Mouse (Mus musculus) small intestine, adult 2 months (tissue): ENCODE measurements around the gene Vti1a. TPM values are rescaled to one million over a fixed set of nuclear protein-coding genes. Genes with fewer than 3 reads are reported as not detected.
A peak's percentile ranks its signal among the peaks of the same experiment; 100 is the strongest.

Experiments
- H3K27ac ChIP-seq: fragments of 200-500 bp; 2 replicates; pipeline ENCODE4 v1.5.1; 2012; ENCODE audit warnings: low read depth, low read length, control low read depth, inconsistent platforms; ENCODE audit not compliant: insufficient read depth
- H3K27me3 ChIP-seq: fragments of 200-500 bp; 2 replicates; pipeline ENCODE4 v1.6.1; 2012; ENCODE audit warnings: mild to moderate bottlenecking, moderate library complexity, low read length, inconsistent platforms; ENCODE audit not compliant: control insufficient read depth, insufficient read depth
- H3K36me3 ChIP-seq: fragments of 200-500 bp; 2 replicates; pipeline ENCODE4 v1.6.1; 2012; ENCODE audit warnings: mild to moderate bottlenecking, low read length, control low read depth, inconsistent platforms; ENCODE audit not compliant: control insufficient read depth, insufficient read depth
- H3K4me1 ChIP-seq: fragments of 200-500 bp; 2 replicates; pipeline ENCODE4 v1.6.1; 2012; ENCODE audit warnings: low read length, inconsistent platforms, mixed read lengths; ENCODE audit not compliant: control insufficient read depth, insufficient read depth, insufficient read length
- H3K4me3 ChIP-seq: fragments of 200-500 bp; 2 replicates; pipeline ENCODE4 v1.5.1; 2012; ENCODE audit warnings: low read depth, mild to moderate bottlenecking, control low read depth, inconsistent platforms, low read length, moderate library complexity
- CTCF ChIP-seq: fragments of 200-500 bp; IDR thresholded peaks from 2 replicates; pipeline ENCODE4 v1.5.1; 2012; ENCODE audit warnings: low read depth, mild to moderate bottlenecking, control low read depth, inconsistent platforms, low read length, moderate library complexity, mixed read lengths; ENCODE audit not compliant: insufficient replicate concordance, insufficient read length; ENCODE audit errors: extremely low read depth
- POLR2A ChIP-seq: fragments of 200-500 bp; IDR thresholded peaks from 2 replicates; pipeline ENCODE4 v1.6.1; 2012; ENCODE audit warnings: low read depth, mild to moderate bottlenecking, control low read depth, inconsistent platforms, low read length, moderate library complexity
- WGBS: fragments of 180-500 bp; shearing (Covaris S2); methylation state at CpG from one replicate; pipeline ENCODE4 v1.1.7; 2018; 5-methylcytosine and 5-hydroxymethylcytosine counted together
- polyA plus RNA-seq: library from polyadenylated mRNA; depleted of rRNA; stranded (reverse); fragments of >200 nt; gene quantifications from 2 replicates; pipeline ENCODE4 v1.2.3, GENCODE M21; 2012

Gene Vti1a
- polyA plus RNA-seq, 1 experiment: 8.1 TPM

DNA sequence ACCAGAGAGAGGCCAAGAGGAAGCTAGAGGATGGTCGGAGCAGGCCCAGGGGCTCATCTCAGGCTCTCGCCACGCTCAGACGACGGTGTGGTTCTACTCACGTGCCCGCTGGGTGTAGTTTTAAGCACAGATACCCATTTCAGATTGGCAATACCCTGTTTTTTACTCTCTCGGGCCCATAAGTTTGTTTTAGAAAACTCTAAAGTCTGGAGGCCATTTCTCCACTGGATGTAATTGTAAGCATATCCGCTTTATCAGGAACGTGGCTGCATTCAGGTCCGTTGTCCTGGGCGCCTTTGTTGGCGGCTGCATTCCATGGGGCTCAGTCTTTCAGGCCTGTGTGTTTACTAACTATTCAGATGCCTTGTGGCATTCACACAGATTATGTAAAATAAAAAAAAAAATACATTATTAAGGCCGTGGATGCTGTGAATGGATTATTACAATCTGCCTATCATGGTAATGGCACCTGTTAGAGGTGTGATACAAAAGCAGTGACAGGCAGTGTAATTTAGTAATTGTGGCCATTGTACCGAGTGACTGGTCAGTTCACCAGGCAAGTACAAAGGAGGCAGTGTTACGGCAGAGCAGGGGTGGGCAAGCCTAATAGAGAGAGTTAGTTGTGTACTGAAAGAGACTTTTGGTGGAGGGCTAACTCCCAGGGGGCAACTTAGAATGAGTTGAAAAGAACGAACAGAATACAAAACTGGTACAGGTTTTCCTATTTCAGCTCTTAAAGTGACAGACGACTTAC is 106.4 kb downstream of the Vti1a start:
- Histone ChIP-seq H3K4me3 (no peak overlapping the region), H3K36me3 (no peaks in the 10 kb centered on the region), H3K27ac (no peak overlapping the region), H3K27me3 (no peaks in the 10 kb centered on the region), H3K4me1 (peaks cover 8% of the 10 kb centered on the region)
- WGBS: 93% methylated on average over 18 of the region's 18 CpGs
- TF ChIP-seq POLR2A: no peak
- no peak for TF ChIP-seq CTCF

DNA sequence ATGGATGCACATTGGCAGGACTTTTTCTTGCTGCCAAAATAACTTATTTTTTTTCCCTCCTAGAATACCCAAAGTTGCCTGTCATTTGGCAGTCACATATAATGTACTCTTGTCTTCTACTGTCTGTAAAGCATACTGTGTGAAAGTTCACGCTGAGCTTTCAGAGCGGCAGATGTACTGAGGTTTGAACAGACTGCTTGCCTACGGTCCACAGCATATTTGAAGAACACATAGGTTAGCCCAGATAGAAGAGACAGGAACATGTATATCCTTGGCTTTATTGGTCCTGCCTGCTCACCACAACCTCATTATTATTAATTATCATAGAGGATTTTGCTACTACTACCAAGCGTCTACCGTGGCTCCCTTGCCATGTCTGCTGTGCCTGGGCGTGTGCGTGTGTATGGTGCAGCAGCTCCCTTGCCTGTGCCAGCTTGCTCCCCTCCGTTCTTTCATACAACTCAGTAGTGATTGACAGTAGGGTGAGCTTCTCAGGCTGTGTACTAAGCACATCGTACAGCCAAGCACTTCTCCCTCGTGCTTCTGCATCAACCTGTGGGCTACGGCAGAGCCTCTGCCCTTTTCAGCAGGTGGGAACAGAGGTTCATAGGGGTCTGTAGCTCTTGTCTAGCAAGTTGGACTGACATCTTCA is 107.1 kb downstream of the Vti1a start:
- peaks cover 8% of the 10 kb centered on the region for H3K4me1 ChIP-seq
- TF ChIP-seq CTCF: no peak
- H3K27ac ChIP-seq: no peak overlapping the region
- H3K27me3 ChIP-seq: no peaks in the 10 kb centered on the region
- 92% methylated on average over 11 of the region's 11 CpGs for WGBS
- no peak overlapping the region for H3K4me3 ChIP-seq
- no peaks in the 10 kb centered on the region for H3K36me3 ChIP-seq

DNA sequence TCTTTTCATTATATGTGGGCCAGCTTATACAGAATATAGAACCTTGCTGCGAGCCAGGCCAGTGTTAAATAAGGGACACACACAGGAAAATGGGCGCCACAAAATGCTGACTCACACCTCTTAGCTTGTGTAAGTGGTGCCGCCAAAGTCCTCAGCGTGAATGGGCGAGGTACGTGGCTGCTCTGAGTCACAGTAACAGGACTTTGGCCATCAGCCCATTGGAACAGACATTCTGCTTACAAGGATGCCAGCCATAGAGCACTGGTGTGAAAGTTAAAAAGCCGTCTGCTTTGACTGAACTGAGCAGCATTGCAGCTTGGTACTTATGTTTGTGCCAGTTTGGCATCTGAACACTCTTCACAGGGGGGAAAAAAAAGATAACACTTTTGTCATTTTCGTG is 107.9 kb downstream of the Vti1a start:
- no peaks in the 10 kb centered on the region for H3K36me3 ChIP-seq
- 16% methylated on average over 8 of the region's 8 CpGs for WGBS
- H3K4me1 ChIP-seq: peaks cover 8% of the 10 kb centered on the region
- no peaks in the 10 kb centered on the region for H3K27me3 ChIP-seq
- H3K4me3 ChIP-seq: no peak overlapping the region
- no peak for TF ChIP-seq CTCF
- no peak for TF ChIP-seq POLR2A
- peak overlapping the region; percentile 40; the same call in 1 of the 2 replicates for H3K27ac ChIP-seq

DNA sequence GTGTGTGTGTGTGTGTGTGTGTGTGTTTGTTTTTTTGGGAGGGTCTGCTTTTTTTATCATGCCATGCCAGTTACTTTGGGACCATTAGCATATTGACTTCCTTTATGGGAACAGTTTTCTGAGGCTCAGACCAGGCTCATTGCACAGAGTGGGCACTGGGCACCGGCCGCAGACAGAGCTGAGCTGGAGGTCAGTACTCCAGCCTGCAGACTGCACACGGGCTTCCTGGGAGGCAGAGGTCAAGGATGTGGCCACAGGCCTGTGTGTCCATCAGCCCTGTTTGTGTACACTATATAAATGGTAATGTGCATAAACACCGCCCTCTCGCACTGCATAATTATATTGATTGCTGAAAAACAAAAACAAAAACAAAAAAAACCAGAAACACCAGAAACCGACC is 108.4 kb downstream of the Vti1a start:
- Histone ChIP-seq H3K27me3 (no peaks in the 10 kb centered on the region), H3K36me3 (no peaks in the 10 kb centered on the region), H3K4me1 (peaks cover 8% of the 10 kb centered on the region), H3K4me3 (no peak overlapping the region), H3K27ac (peak overlapping the region; percentile 40; the same call in 1 of the 2 replicates)
- TF ChIP-seq CTCF: no peak
- no peak for TF ChIP-seq POLR2A
- 90% methylated on average over 6 of the region's 6 CpGs for WGBS

DNA sequence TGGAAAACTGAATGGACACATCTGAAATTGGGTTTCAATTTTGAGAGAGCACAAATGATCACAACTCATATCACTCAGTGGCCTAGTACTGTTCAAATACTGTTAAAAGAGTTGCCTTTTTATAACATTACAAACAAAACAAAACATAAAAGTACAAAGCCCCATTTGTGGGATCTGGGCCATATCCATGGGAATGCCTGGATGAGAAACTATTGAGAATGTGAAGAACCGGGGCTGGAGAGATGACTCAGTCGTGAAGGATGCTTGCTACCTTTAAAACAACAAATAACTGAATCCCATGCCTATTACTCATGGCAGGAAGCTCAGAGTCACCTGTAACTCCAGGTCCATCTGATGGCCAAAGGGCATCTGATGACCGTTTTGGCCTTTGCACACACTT is 124.2 kb downstream of the Vti1a start:
- Histone ChIP-seq H3K4me3 (no peak overlapping the region), H3K27me3 (no peaks in the 10 kb centered on the region), H3K4me1 (no peaks in the 10 kb centered on the region), H3K27ac (no peak overlapping the region), H3K36me3 (no peaks in the 10 kb centered on the region)
- TF ChIP-seq POLR2A (no peak), CTCF (no peak)
- 72% methylated on average over 3 of the region's 3 CpGs for WGBS

DNA sequence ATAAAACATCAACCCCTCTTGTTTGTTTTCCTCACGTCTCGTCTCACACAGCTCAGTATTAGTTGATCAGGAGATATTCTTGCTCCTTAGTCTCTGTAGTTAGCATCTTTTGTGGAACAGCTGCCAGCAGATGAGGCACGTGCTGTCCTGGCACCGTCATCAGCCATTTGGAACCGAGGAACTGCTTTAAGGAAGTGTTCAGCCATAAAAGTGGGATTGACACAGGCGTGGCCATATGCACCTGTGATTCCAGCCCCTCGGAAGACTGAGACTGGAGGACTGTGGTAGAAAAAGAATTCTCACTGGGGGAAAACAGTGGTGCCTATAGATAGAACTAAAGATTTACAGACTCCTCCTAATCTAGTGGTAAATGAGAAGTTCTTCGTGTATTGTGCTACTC is 127.5 kb downstream of the Vti1a start:
- no peak overlapping the region for H3K4me3 ChIP-seq
- 31% methylated on average over 8 of the region's 8 CpGs for WGBS
- TF ChIP-seq CTCF: no peak
- no peak for TF ChIP-seq POLR2A
- no peak overlapping the region for H3K27ac ChIP-seq
- H3K27me3 ChIP-seq: no peaks in the 10 kb centered on the region
- no peaks in the 10 kb centered on the region for H3K4me1 ChIP-seq
- H3K36me3 ChIP-seq: peaks cover 4% of the 10 kb centered on the region

DNA sequence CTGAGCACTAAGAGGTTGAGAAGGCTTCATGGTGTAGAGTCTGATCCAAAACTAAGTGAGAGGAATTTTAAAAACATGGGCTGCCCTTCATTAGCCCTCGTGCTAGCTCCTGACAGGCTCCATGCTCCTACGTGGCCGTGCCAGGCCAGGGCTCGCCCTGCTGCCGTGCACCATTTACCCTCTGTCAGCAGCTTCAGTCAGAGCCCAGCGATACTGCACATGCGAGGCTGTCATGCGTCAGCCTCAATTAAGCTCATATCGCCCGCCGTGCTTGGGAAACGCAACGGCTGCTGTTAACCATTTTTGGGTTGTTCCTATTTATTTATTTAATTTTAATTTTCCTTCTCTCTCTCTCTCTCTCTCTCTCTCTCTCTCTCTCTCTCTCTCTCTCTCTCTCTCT is 133.0 kb downstream of the Vti1a start:
- Histone ChIP-seq H3K36me3 (peaks cover 4% of the 10 kb centered on the region), H3K27ac (no peak overlapping the region), H3K27me3 (no peaks in the 10 kb centered on the region), H3K4me3 (no peak overlapping the region), H3K4me1 (peaks cover 5% of the 10 kb centered on the region; the same call in 1 of the 2 replicates)
- WGBS: 83% methylated on average over 13 of the region's 13 CpGs
- TF ChIP-seq CTCF (no peak), POLR2A (no peak)
